Mouse (Mus musculus) testis, postnatal 14 days (tissue): ENCODE data around the gene Anapc11.
"Not testable (repeated sequence)": the region's sequence is repeated elsewhere in the genome, so short reads cannot be mapped to it uniquely, and the experiment has no call there.

Experiments used
- DNase-seq: peaks from one replicate; pipeline ENCODE4 v3.0.0; 2021; ENCODE audit warnings: low spot score

Gene Anapc11

DNA sequence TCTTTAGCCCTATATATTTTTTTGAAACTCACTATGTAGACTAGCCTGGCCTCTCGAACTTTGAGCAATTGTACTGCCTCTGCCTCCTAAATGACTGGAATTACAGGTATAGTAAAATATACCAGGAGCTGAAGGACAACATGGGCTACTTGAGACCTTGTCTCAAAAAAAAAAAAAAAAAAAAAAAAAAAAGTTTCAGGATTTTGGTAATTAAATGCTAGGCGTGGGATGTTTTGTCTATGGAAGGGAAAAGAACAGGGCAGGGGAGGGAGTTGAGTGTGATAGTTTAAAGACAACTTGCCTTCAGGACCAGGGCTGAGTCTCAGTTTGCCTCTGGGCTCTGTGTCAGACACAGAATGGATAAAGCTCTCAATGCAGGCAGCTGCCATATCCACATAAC, 23.2 kb upstream of the Anapc11 start:
- DNase-seq, result no peak

DNA sequence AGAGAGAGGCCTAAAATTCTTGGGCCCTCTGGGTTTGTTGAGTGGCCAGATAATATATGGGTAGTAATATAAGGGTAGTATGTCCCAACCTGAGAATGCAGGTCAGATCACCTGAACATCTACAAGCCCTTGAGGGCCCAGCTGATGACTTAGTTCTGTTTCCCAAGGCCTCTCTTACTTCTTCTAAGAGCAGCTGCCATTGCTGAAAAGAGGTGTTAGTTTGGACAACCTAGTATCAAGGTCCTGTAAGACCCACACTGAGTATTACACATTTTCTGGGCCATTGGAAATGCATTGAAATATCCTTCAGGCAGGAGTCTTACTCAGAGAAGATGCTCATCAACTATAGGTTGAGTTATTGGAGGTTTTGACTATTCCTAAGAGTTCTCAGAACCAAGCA, 22.3 kb upstream of the Anapc11 start:
- no peak for DNase-seq

DNA sequence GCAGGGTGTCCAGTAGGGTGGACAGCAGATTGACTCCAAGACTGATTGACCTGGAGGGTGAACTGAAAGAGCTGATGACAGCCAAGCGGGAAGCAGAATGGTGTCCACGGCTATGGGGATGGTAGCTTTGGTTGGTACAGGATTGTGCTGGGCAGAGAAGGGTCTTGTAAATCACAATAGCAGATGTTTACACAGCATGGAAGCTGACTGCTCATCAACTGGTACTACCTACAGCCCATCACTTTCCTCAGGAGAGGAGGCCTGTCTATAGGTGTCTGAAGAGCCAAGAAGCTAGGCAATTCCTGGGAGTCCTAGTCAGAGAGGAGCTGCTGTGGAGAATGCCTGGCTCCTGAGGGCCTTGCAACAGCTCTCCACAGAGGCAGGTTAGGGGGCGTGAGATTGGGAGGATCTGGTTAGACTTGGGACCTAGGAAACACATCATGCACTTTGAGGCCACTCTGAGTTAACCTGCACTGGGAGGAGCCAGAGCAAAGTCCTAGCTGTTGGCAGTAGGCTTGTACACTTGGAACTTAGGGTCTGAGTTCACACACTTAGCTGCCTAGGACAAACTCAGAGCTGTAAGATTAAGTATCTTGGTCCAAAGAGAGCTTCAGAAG, 21.7 kb upstream of the Anapc11 start:
- no peak for DNase-seq

DNA sequence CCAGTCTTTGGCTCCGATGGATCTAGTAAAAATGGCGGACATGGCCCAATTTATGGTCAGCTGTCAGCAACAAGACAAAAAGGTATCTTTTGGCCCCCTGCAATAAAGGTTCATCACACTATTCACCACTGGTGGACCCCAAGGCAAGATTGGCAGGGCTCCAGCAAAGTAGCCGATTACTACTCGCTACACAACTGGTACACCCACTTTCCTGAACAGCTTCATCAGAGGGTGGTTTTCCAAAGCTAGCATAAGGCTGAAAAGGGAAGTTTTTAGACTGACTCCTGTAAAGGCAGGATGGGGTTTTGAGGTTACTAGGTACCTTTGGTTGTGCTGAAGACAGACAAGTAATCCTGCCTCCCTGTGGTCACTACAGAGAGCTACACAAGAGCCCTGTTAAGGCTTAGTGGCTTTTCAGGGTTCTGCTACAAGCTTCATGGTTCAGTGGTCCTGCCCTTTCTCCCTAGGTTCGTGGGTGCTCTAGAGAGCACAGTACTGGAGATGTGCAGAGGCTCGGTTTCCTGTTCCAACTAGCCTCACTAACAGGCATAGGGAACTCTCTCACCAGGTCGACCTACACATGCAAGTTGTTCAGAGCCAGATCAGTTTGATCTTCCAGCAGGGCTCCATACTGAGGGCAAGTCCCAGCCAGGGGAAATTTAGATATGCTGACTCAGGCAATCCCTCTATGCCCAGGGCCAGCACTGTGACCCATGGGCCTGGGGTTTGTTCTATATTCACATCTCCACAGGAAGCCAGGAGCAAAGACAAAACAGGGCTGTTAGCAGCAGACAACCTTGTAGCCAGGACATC, 20.8 kb upstream of the Anapc11 start:
- DNase-seq, result no peak

DNA sequence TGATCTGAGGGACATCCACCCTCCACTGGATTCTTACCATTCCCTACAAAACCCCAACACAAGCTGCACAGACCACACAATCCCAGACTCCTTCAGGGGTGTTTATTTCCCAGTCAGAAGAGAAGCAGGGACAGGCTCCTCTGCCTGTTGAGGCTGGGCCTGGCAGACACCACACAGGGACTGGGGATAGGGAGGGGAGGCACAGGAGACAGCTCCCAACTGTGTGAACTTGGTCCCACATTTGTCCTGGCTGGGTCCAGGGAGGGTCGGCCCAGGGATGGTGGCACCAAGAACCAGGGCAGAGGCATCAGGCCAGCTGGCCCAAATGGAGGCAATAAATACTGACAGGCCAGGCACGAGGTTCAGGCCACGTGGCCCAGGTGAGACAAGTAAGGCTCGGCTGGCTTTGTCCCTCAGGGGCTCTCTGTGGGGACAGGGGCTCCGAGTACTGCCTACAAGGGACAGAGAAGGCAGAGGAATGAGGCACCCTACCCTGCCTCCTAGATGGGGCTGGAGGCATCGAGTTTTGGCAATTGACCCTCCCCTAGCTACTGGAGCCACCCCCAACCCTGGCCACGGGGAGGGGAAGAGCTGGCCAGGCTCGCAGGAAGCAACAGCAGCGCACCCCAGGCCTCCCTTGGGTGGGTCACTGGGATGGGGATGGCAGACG, 20.1 kb upstream of the Anapc11 start:
- DNase-seq, result no peak

DNA sequence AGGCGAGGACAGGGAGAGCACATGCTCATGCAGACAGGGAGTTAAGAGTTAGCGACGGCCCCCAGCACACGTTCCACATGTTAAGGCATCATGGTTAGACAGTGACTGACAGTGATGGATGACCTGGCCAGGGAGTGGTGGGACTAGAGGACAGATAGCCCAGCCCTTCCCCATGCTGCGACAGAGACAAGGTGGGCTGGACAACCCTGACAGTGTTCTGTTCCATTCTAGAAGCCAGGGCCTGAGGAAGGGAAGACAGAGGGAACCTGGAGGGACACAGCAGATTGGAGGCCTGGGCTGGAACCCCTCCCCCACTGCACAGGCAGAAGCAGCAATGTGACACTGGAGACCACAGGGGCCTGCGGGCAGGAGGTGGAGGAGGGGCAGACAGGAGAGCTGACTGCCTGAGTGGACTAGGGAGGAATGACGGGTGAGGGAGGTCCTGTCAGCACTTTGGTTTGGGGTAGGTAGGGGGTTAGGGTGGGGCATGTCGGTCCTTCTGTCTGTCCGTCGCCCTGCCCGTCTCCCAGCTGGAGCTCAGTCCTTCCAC, 19.5 kb upstream of the Anapc11 start:
- no peak for DNase-seq

DNA sequence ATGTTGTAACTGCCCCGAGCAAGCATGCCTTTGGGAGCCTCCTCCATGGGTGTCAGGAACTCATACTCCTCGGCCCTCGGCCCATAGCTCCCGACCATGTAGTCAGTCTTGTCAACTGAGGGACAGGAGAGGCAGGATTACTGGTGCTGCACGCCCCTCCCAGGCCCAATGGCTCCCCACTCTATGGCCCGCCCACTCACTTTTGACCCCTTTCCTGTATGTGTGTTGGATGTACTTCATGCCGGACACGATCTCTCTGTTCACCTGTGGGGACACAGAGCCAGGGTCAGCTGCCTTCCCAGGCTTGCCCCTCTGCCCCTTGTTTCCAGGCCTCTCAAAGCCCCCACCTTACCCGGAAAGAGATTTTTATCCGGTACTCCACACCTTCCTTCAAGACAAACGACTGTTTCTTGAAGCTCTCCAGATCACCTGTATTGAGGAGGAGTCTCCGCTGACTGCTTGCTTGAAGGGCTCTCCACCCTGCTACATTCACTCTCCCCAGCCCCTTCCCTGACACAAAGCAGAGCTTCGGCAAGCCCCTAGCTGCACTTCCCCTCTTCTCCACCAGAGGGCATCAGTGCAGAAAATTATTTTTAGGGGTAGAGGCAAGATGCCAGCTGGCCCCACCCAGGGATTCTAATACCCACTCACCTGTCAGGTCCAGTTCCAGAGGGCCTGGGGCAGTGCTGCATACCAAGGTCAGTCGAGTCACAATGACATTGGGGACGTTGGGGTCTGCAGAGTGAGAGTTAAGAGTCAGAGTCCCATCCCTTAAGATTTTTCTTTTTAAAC, 18.7 kb upstream of the Anapc11 start:
- peak; percentile 50 for DNase-seq

DNA sequence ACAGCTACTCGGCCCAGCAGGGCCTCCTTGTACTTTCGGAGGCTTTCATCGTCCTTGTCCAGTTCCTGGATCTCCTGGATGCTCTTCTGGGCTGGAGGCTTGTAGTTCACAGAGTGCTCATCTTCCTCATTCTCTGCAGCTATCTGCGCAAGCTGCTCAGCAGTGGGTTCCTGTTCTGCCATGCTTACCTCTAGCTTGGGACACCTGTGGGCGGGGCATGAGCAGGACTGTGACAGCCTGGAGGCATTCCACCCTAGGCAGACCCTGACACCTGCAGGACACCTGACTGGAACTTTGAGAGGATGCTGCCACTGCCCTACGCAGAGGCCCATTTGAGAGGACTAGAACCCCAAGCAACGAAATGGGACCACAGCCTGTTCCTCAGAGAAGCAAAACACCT, 18.0 kb upstream of the Anapc11 start:
- no peak for DNase-seq

DNA sequence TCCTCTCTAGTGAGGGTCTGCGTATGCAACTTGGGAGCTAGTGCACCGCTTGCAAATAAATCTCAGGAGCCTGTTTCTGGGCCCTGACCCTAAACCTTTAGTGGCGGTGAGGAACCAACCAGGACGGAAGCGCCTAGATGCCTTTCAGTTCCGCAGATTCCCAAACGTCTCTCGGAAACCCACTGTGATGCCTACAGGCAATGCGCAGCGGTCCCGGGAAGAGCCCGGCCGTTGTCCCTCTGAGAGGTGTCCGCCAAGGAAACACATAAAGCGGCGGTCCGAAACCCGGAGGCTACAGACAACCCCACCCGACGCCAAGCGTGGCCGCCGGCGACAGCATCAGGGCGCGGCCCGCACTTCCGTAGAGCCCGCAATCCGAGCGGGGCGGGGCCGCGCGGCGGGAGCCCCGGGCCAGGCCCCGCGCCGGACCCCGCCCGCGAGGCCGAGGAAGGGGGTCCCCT, 17.3 kb upstream of the Anapc11 start:
- peak; percentile 35 for DNase-seq

DNA sequence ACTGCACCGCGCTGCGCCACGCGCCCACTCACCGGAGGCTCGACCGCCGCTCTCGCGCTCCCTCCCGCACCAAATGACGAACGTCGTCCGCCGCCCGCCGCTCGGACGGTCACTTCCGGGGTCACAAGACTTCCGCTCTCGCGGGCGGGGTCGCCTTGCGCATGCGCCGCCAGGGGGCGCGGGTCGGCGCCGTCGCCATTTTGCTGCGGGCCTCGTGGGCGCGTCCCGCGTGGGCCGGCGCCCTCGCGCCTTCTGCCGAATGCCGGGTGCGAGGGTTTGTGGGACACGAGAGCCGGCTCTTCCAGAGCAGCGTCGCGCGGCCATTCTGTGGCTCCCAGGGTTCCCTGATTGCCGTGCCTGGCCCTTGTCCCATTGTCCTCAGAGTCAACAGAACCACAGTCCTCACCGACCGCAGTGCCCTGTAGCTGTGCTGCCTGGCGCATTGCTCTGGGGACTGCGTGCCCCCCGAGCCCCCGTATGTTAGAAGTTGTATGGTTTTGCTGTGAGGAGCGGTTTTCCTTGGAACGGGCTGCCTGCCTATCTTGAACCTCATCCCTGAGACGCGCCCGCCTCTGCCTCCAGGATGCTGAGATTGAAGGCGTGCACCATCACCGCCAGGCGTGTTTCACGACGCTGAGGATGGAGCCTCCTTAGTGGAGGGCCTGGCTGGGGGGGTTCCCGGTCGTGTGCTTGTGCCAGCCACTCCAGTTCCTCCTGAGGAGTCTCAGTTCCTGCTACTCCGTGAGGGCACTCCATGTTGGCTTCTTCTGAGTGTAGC, 16.5 kb upstream of the Anapc11 start, which contains the start of gene Arhgdia:
TSS of gene Arhgdia (minus strand) at position 135 of the 778 bp plus-strand sequence.
- peak; percentile 90 for DNase-seq

DNA sequence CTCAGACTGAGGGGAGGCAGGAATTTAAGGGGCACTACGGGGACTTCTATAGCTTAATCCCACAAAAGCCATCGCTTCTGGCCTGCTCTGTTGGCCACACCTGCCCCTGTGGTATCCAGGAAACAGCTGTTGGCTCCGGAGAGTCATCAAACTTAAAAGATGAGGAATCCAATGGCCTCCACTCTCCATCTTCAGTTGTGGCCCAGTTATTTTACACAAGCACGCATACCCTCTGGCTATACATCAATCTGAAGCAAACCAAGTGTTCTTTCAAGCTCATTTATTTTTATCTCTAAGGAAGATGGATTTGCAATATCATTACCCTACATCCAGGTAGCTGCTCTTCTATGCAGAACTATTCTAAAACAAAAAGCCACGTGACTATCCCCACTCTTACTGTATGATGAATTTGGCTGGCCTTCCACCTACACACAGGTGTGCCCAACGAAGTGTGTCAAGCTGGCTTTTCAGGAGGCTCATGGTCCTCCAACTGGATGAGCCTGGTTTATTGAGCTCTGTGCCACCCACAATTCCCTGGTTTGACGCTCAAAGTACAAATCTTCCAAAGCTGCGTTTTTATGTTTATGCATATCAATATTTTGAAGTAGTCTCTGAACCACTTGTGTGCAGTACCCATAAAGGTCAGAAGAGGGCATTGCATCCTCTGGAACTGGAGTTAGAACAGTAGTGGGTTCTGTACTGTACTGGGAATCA, 15.8 kb upstream of the Anapc11 start:
- DNase-seq, result no peak

DNA sequence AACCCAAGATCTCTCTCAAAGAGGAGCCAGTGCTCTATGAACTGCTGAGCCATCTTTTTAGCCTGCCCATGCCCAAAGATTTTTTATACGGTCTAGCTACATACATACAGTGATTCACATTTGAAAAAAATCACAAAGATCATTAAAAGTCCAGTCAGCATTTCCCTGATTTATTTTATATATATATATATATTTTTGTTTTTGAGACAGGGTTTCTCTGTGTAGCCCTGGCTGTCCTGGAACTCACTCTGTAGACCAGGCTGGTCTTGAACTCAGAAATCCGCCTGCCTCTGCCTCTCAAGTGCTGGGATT, 15.3 kb upstream of the Anapc11 start:
- DNase-seq, result not testable (repeated sequence)

DNA sequence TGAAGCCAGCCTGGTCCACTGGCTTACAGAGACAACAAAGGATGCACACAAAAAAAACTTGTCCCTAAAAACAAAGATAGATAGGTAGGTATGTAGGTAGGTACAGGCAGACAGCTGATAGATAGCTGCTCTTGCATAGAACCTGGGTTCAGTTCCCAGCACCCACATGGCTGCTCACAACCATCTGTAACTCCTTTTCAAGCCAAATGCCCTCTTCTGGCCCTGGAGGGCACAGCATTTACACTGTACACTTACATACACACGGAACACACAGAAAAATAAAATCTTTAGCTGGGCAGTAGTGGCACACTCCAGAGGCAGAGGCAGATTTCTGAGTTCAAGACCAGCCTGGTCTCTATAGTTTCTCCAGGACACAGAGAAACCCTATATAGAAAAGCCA, 14.3 kb upstream of the Anapc11 start:
- DNase-seq, result no peak

DNA sequence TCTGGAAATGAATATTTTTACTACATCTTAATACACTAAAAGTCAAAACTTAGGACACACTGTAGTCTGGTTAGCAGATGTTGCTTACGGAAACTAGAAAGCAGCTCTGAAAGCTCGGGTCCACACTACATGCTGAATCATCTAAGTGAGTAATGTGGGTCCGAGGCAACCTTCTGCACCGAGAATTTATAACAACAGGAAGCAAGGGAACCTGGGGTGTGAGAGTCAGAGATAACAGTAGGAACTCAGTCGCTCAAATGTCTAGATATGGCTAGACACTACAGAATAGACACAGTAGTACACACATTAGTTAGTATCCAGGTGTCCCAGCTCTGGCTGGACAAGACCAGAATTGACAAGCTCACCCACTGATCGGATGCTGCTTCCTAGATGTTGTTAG, 9.7 kb upstream of the Anapc11 start:
- DNase-seq, result no peak

DNA sequence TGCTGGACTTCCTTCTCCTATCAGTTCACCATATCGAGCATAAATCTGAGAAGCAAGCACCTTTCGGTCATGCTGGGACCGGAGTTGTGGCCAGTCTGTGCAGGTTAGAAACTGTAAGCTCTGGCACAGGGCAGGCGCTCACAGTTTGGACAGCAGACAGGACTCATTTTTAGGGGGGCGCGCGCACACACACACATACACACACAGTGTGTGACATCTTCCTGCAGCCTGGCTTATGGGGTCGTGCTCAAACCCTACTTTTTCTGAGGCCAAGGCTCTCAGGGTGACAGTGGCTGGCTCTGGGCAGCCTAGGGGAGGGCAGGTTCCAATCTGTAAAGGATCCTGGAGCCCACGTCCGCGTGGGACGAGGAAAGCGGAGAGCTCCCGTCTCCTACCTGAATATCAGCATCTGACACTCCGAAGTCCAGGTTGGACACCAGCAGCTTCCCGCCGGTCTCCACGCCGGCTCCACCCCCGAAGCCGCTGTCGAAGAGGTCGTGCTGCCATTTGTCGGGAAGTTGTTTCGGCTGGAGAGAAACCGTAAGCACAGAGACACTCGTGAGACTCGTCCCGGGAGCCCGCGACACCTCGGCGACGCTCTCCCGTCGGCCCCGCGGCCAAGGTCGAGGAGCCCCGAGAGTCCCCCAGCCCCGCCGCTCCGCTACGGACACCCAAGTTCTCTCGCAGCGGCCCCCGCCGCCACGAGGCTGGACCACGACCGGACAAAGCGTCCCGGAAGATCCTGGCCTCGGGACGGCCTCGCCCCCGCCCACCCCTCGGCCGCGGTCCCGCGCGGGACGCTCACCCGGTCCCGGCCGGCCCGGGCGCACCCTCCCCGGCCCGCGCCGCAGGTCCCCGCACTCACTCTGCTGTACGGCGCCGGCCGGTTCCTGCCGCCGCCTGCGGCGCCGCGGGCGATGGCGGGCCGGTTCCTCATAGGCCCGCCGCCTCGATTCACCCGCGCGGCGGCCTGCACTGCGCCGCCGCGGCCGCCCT, 683 bp upstream of the Anapc11 start:
- peak; percentile 61 for DNase-seq

DNA sequence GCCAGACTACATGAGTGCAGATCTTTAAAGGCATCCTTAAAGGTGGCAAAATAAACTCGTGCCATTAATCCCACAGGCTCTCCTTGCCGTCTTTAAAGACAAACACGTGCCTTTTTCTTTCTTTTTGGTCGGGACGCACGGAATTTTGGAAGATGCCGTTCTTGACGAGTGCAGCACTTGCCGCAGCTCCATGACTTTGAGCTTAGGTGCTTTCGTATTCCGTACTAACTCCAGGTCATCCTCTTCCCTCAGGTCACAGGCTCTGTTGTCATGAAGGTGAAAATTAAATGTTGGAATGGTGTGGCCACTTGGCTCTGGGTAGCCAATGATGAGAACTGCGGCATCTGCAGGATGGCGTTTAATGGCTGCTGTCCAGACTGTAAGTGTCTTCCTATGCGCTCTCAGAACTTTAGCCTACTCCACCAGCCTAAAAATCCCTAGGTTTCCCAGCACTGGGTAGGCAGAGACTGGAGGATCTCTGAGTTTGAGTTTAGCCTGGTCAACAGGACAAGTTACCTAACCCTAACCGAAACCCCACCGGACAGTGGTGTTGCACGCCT, 849 bp downstream of the Anapc11 start:
- no peak for DNase-seq

DNA sequence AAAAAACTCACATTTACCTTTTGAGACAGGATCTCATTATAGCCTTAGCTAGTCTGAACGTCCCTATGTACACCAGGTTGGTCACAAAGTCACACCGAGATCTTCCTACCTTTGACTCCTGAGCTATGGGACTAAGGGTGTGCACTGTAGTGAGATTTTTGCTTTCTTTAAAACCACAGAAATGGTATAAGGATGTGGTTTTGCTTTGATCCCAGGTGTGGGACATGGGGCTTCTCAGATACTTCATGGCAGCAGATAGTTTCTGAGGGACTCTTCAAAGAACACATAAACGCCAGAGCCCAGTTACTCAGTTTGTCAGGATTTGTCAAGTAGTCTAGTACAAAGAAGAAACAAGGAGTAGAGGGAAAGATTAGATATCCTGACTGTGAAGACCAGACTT, 2.5 kb downstream of the Anapc11 start:
- no peak for DNase-seq

DNA sequence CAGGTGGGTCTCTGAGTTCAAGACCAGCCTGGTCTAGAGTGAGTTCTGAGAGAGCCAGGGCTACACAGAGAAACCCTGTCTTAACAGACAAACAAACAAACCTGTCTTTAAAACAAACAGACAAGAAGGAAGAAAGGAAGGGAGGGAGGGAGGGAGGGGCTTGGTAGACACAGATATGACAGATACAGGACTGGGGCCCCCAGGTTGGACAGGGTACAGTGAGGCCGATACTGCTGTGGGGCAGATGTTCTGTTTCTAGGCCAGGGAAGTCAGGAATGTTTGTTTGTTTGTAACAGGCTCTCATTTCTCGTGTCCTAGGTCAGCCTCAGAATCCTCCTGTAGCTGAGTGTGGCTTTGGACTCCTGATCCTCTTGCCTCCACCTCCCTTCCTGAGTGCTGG, 5.3 kb downstream of the Anapc11 start:
- DNase-seq, result no peak

DNA sequence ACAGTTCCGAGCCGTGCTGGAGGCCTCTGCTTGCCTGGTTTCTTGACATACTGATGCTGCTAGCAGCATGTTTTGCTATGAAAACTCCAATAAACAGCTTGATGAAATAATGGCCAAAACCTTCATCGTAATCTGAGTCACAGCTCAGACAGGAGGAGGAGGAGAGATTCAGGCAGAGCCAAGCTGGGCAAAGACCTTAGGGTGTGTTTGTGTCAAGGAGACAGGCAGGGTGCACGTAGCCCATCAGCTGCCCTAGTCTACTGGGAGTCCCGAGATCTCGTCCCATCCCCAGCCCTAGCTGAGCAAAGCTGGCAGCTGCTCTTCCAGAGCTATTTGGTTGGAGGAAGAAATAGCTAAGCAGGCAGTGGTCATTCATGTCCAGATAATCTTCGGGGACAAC, 7.4 kb downstream of the Anapc11 start:
- DNase-seq, result no peak
